Mouse (Mus musculus): Measurements from ENCODE around the gene Kif2c.

The Kif2c gene

DNA sequence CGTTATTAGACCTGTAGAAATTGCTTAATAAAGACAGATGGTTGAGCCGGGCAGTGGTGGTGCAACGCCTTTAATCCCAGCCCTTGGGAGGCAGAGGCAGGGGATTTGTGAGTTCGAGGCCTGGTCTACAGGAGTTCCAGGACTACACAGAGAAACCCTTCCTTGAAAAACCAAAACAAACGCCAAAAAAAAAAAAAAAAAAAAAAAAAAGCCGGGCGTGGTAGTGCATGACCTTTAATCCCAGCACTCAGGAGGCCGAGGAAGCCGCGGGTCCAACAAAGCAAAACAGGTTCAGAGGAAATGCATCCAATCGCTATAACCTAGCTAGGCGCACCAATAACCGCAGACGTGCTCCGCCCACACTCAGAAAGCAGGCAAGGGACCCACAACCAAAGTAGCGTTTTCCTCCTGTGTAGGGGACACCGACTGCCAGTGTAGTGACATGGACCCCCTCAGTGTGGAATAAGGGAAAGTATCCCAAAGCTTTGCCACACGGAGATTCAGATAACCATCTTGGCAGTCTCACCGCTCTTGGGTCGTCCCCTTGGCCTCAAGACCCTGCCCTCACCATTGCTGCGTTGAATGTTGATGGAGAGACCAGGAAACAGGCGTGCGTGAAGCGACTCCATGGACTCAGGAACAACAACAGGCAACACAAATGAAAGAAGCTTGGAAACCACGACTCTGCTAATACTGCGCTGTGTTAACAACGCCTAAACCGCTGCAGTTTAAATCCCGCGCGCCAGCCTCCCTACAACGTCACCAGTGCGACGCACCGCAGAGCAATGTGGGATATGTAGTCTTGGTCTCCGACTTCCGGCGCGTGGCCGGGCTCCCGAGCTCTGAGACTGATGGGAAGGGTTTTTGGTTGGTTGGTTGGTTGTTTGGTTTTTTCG, at the start of gene Kif2c:
TSS of gene Kif2c (minus strand) at position 777 of the 896 bp plus-strand sequence.
- DNase-seq (ENCODE audit: low spot score), result peak; percentile 93

DNA sequence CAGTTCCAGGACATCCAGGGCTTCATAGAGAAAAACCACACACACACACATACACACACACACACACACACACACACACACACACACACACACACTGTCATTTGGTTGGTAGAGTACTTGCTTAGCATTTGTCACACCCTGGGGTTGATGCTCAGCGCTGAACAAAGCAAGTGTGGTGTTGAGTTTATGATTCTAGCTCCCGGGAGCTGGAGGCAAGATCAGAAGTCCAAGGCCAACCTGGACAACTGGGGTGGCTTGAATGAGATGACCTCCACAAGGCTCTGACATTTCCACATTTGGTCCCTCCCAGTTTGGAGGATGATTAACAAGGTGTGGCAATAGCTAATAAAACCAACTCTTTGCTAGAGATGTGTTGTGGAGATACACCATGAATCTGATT, 48.8 kb upstream of the Kif2c start:
- DNase-seq (ENCODE audit: low spot score), result no peak

DNA sequence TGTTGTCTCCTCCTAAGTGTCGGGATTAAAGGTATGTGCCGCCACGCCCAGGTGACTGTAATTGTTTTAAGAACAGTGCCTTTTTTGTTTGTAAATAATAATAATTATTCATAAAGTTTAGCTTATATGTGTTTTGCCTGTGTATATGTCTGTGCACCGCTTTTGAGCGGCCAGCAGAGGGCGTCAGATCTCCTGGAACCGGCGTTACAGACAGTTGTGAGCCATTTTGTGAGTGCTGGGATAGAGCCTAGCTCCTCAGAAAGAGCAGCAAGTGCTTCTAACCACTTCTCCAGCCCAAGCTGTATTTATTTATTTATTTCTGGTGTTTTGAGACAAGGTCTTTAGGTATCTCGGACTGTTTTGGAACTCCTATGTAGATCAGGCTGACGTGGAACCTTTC, 47.9 kb upstream of the Kif2c start:
- no peak for DNase-seq (ENCODE audit: low spot score)

DNA sequence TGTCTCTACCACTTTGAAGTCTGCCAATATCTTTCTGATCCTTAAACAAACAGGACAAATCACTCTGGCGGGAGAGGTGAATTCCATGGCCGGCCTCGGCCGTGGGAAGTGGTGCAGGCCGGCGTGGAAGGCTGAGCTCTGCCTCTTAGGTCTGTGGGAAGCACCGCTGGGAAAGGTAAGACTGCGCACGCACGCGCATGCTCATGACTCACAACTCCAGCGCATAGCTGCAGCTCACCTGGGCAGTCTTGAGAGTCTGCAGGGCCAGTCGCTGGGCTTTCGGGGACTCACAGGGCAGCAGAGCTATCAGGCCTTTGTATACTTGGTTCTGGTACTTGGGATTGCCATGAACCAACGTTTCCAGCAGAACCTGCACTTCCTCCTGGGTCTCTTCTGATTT, 47.2 kb upstream of the Kif2c start:
- DNase-seq (ENCODE audit: low spot score), result no peak

DNA sequence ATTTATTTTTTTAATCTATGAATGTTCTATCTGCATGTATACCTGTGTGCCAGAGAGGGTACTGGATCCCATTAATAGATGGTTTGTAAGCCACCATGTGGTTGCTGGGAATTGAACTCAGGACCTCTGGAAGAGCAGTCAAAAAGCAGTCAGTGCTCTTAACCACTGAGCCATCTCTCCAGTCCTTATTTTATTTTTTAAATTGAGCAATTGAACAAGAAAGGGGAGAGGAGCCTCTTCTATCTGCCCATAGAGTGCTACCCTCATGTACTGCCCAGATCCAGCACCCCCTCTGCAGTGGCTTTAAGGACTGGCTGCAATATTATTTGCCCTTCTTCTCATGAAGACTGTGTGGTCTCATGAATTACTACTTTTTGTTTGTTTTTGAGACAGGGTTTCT, 42.8 kb upstream of the Kif2c start:
- DNase-seq (ENCODE audit: low spot score), result no peak

DNA sequence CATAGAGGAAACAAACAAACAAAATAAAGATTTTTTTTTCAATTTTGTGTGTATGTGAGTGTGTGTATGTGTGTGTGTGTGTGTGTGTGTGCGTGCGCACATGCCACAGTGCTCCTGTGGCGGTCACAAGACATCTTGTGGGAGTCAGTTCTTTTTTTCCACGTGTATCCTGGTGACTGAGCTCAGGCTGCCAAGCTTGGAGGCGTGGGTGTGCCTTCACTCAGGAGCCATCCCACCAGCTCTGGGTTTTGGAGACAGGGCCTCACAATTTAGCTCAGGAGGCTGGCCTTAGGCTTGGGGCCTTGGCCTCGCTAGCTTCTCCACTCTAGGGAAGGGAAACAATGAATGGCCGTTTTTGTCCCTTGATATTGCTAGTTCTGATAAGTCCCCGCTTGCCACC, 41.7 kb upstream of the Kif2c start:
- DNase-seq (ENCODE audit: low spot score), result no peak

DNA sequence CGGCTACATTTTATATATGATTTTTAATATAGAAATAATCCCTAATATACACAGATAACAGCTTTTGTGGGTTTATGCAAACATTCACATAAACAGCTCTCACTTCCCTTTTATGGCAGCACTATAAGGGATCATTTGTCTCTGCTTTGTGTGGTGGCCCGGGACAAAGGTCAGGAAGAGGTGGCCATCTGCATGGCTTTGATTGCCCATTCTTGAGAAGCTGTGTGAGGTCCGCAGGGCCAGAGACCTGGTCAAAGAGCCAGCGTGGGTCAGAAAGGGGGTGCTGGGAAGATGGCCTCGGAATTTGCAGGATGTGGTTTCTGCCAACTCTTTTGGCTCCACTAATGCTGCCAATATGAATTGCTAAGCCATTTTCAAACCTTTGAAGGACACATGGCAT, 40.6 kb upstream of the Kif2c start:
- no peak for DNase-seq (ENCODE audit: low spot score)

DNA sequence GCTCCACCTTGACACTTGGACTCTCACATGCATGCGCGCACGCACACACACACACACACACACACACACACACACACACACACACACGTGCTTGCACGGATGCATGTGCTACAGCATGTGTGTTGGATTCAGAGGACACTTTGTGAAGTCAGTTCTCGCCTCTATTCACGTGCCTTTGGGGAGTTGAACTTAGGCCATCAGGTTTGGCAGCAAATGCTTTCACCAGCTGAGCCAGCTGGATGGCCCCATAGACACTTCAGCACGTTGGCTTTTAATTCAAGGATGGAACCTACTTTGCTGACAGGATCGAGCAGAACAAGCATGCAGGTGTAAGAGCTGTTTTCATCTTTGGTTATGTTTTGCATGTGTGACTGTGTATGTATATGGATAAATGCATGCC, 39.4 kb upstream of the Kif2c start:
- DNase-seq (ENCODE audit: low spot score), result no peak

DNA sequence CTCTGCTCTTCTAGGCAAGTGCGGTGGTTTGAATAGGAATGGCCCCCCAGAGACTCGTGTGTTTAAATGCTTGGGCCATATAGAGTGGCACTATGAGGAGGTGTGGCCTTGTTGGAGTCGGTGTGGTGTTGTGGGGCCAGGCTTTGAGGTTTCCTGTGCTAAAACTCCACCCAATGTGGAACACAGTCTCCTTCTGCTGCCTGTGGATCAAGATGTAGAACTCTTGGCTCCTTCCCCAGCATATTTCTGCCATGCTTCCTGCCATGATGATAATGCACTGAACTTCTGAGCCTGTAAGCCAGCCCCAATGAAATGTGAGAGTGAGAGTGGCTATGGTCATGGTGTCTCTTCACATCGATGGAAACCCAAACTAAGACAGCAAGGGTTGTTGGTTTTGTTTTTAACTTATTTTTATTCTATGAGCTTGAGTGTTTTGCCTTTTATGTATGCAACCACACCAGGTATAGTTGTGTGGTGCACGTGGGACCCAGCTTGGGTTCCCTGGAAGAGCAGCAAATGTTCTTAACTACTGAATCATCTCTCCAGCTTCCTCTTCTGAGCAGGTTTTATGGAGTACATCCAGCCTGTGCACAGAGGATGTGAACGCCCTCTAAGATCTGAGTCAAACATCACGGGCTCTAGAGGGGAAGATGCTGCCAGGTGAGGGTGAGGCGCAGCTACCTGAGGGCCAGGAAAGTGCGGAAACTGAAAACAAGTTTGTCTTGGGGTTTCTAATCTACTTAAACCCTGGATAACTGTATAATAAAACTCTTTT, 38.5 kb upstream of the Kif2c start:
- DNase-seq (ENCODE audit: low spot score), result no peak

DNA sequence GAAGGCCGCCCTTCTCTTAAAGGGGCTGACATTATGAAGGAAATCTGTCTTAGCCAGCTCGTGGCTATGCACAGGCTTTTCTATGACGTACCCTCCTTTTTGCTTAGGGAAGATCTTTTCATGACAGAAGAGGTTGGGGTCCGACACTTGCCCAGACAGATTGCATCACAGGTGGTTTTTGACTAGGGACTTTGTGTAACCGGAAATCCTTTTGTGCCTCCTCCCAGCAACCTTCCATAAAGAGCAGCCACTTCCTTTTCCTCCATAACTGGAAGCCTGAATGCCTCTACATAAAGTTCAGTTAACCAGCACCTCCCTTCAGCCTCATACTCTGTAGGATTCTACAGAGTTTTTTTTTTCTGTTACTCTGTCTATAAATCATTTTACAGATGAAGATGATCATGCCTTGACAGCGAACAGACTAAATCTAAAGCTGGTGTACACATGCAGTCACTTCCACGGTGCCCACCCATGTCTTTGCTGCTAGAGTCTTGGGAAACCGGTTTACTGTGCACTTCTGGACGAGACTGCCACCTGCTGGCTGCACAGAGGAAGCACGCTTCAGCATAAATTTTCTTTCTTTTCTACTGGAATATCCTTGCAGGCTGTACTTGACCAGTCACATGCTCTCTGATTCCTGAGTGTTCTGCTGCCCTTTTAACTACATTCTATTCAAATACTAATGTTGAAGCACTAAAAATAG, 36.2 kb upstream of the Kif2c start:
- peak; percentile 47 for DNase-seq (ENCODE audit: low spot score)

DNA sequence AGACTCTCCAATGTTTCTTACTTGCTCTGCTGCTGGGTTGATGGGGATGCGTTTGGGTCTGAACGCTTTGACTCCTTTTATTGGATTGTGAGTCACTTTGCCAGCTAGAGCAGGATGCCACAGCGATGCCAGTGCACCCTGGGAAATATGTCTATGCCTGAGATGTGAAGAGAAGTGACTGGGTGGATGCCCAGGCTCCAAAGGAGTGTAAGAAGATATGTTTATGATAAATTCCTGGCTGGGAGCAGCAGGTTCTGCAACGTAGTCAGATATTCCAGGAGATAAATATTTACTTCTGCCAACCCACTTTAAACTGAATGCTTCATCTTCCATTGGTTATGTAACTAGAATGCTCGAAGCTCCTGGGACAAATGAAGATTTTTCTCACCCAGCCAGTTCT, 34.6 kb upstream of the Kif2c start:
- DNase-seq (ENCODE audit: low spot score), result no peak

DNA sequence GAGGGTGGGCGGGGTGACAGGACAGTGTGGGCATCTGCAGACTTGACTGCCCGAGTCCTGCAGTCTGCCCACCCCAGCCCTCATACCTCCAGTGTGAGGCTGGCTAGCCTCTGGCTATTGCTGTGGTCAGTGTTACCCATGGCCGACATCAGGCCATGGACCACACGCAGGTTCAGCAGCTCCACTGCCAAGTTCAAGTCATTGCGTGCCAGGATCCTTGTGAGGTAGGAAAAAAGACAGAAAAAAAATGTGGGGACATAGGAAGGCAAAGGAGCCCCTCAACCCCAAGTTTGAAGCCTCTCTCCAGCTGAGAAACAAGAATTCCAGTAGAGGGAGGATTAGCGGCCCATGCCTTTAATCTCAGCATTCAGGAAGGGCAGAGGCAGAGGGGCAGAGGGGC, 31.8 kb upstream of the Kif2c start:
- DNase-seq (ENCODE audit: low spot score), result no peak

DNA sequence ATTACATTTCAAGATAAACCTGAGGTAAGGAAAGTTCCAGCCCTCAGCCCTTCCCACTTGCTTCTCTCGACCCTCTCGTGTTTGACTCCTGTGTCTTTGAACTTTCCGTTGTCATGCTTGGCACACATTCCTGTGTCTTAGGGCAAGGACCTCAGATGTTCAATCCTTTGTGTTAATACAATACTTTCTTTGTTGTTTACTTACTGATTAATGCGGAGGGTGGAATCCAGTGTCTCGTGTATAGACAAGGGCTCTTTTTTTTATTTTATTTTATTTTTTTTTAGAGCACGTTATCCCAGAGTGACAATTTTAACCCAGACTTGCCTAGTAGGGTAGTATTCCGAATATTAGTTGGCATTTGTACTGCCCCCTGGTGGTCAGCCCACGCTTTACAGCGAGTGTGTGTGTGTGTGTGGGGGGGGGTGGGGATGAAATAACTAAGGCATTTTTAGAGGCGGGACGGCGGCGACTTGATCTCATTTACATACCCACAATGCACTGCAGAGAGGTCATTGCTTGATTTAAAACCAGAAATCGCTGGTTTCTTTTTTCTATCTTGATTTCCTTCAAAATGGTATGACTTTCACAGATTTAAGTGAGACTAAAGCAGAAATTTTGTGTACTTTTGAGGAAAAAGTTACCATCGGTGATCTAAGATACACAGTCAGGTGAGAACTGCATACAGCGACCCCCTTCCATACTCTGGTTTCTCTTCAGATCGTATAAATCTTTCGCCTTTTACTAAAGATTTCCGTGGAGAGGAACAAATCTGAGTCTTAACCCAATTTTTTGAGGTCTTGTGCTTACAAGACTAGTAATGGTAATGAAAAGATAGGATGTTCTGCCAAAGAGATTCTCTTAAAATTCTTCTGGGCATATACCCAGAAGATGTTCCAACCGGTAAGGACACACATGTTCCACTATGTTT, 28.0 kb upstream of the Kif2c start:
- DNase-seq (ENCODE audit: low spot score), result peak; percentile 79

DNA sequence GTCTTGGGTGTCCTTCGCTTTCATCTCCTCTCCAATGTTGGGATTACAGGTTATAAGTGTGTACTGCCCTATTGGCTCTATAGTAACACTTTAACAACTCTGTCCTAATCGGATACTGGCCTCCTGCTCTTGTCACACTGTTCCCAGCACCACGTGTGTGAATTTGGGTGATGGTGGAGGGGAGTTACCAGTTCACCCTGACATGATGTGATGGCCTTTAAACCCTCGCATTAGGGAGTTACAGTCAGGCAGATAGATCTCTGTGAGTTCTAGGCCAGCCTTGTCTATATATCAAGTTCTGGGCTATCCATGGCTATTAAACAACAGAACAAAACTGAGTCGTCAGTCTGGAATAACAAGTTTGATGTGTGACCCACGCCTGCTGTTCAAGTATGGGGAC, 27.2 kb upstream of the Kif2c start:
- no peak for DNase-seq (ENCODE audit: low spot score)

DNA sequence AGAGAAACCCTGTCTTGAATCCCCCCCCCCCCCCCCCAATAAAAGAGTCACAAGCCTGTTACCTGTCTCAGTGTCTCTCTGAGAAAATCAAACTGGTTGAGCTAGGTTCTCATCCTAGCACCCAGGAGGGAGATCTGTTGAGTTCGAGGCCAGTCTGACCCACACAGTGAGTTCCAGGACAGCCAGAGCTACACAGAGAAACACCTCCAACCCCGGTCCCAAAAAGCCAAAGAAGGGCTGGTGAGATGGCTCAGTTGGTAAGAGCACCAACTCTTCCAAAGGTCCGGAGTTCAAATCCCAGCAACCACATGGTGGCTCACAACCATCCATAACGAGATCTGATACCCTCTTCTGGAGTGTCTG, 20.5 kb upstream of the Kif2c start:
- DNase-seq (ENCODE audit: low spot score), result no peak

DNA sequence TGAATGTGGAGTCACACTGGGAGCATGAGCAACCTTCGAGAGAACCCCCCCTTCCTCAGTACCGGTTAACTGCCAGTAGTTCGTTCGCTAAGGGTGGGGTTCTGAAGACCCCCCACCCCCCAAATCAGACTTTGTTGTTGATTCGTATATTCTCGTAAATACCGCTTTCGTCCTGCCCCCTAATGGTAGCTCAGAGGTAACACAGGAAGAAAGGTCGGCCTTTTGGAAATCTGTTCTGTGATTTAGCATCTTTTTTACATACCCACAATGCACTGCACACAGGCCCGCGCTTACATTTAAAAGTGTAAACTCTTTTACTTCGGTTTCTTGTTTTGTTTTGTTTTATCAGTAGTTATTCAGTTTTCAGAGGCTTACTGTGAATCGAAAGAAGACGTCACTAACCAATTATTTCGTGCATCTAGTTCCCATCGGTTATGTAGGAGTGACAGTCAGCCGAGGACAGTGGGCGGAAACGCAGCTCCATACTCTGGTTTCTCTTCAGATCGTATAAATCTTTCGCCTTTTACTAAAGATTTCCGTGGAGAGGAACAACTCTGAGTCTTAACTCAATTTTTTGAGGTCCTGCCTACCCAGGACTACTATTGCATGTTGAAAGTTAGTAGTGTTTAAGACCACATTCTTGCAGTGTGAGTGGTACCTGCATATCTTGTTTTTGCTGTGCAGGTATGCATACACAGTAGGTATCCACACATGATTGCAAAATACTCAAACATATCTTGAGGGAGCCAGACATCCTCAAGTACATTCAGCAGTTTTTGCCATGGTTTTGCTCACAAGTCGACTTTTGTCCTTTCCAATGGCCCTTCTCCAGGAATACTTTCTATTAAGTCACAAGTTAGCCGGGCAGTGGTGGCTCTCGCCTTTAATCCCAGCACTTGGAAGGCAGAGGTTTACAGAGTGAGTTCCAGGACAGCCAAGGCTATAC, 19.9 kb upstream of the Kif2c start:
- DNase-seq (ENCODE audit: low spot score), result peak; percentile 47

DNA sequence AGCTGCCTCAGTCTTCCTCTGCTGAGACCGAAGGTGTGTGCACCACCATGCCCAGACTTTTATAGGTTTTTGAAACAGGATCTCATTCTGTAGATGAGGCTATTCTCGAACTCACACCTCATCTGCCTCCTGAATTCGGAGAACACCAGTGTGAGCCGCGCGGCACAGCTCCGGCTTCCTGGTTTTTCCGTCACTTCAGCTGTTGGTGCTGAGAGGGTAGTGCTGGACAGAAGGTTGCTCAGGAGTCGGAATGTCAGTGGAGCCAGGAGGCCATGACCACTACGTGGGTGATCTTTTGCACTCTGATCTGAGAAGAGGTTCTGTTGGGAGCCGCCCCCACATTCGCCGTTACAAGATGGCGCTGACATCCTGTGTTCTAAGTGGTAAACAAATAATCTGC, 9.4 kb upstream of the Kif2c start:
- DNase-seq (ENCODE audit: low spot score), result no peak

DNA sequence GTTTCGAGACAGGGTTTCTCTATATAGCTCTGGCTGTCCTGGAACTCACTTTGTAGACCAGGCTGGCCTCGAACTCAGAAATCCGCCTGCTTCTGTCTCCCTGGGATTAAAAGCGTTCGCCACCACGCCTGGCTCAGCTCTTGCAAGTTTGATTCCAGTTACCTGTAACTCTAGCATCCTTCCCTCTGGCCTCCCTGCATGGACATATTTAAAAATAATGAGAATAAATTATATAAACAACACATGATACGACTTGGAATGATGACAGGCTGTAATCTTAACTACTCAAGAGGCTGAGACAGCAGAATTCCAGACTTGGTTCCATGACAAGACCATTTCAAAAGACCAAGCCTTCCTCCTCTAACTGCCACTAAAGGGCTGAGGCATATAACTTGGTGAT, 8.2 kb upstream of the Kif2c start:
- no peak for DNase-seq (ENCODE audit: low spot score)

DNA sequence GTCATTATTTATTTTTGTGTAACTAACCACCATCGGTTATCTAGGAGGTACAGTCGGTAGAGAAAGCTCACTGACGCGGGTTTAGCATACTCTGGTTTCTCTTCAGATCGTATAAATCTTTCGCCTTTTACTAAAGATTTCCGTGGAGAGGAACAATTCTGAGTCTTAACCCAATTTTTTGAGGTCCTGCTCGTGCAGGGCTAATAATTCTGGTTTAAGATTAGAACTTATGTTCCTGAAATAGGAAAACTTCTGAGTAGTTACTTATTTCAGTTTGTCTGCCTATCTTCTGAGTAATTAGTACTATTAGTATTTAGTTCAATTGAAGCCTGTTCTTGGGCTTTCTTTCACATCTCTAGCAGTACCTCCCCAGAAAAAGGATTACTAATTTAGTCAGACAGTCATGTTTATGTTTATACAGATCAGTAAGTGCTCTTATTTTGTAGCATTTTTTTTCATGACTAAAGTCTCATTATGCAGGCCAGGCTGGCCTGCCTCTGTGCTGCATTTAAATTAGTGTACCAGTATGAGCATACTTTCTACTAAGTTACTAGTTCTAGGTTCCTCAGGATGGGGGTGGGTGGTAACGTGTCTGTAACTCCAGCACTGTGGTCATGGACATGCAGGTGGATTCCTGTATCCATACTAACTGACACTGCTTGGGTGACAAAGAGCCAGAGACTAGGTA, 7.6 kb upstream of the Kif2c start:
- peak; percentile 39 for DNase-seq (ENCODE audit: low spot score)

DNA sequence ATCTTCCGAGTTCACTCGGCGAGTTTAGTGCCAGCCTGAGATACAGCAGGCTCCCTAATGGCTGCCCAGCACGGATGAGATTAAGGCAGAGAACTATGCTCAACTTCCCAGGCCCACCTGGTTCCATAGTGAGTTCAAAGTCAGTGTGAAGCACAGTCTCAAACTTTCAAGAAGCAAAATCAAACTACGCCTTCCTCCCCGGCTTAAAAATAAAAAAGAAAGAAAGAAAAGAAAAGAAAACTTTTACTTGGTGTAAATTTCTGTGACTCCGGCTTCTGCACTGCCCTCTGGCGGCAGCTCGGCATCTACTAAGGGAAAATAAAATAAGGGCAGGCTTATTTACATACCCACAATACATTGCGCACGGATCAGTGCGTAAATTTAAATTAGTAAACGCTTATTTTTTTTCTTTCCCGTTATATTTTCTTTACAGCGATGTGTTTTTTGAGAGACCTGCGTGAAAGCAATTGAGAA, 7.0 kb upstream of the Kif2c start:
- peak; percentile 88 for DNase-seq (ENCODE audit: low spot score)

Data from layer of hippocampus, adult 11-12 months (tissue).